Mouse (Mus musculus): Measurements from ENCODE around the gene Lgals7.
A peak's percentile ranks its signal among the peaks of the same experiment; 100 is the strongest.
"Not testable (repeated sequence)": the region's sequence is repeated elsewhere in the genome, so short reads cannot be mapped to it uniquely, and the experiment has no call there.

Gene Lgals7

GRCm38 (mm10) chr7:28879606-28880005, 16.0 kb downstream of the Lgals7 start:
- no peak for DNase-seq

GRCm38 (mm10) chr7:28880554-28880953, 16.9 kb downstream of the Lgals7 start:
- peak; percentile 48 for DNase-seq

DNA sequence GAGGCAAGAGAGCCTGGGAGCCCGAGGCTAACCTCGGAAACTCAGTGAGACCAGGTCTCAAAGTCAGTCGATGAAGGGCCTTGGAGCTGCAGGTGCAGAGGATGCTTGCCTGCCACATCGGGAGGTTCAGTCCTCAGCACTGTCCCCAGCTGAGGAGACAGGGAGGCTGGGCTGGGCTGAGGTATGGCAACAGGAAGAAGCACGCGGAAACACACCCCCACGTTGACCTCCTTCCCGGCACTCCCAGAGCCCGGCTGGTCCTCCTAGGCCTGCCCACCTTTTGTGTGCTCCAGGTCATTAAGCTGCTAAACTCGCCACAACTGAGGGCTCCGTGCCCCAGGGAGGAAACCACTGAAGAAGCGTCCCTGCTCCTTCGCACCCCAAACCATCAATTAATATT, 17.5 kb downstream of the Lgals7 start, which contains the start of gene Capn12:
TSS of gene Capn12 (plus strand) at position 224 of the 400 bp plus-strand sequence.
- DNase-seq = no peak

DNA sequence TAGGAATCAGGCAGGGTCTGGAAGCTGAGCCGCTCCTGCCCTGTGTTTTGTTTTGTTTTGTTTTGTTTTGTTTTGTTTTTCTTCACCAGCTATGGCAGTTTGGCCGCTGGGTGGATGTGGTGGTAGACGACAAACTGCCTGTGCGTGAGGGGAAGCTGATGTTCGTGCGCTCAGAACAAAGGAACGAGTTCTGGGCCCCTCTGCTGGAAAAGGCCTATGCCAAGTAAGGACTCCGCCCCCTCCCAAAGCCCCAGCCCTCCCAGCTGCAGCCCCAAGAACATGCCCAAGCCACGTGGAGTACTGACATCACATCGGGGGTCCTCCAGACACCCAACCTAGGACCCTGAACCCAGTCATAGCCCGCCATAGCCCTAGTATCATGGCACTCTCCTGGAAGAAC, 19.4 kb downstream of the Lgals7 start:
- no peak for DNase-seq

GRCm38 (mm10) chr7:28883704-28884103, 20.1 kb downstream of the Lgals7 start:
- DNase-seq = not testable (repeated sequence)

- DNase-seq = peak; percentile 36
Observed at GRCm38 (mm10) chr7:28886486-28886885, 22.8 kb downstream of the Lgals7 start.

DNA sequence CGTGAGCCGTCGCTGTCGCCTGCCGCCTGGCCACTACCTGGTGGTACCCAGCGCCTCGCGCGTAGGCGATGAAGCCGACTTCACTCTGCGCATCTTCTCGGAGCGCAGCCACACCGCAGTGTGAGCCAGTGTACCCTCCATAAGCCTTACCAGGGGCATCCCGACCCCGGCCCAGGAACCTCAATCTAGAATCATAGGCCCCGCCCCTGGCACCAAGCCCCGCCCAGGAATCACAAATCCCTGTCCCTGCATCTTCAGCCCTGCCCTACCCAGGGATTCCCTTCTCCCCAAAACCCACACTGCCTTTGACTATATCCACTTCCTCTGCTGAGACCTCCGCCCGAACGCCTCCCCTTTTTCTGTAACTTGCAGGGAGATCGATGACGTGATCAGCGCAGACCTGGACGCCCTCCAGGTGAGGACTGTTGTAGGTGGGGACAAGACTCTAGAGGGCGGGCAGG, 25.1 kb downstream of the Lgals7 start:
- peak; percentile 37 for DNase-seq

- no peak for DNase-seq
Observed at GRCm38 (mm10) chr7:28892601-28893000, 28.9 kb downstream of the Lgals7 start.

DNA sequence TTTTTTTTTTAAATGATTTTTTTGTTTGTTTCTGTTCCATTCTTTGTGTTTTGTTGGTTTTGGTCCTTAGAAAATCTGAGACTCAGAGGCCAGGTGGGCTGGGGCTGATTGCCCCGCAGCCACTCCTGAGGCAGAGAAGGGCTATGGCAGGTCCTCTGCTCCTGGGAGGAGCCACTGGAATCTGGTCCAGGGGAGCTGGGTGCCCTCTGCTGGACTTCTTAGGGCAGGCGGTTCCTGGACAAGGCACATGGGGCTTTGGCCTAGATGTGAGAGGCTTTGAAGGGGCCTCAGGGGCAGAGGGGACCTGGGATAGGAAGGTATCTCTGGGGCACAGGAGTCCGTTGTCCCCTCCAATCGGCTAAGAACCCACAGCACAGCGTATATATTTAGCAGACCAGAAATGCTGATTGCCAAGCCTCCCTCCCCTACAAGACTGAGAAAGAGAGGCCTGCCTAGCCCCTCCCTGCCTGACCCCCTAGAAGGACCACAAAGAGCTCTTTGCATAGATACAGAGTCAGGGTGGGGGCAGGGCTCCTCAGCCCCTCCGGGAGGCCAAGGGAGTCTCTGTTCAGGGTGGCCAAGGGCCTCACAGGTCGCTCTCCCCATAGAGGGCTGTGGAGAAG, 30.1 kb downstream of the Lgals7 start:
- peak; percentile 69 for DNase-seq

- DNase-seq = no peak
Observed at GRCm38 (mm10) chr7:28894942-28895341, 31.3 kb downstream of the Lgals7 start.

DNA sequence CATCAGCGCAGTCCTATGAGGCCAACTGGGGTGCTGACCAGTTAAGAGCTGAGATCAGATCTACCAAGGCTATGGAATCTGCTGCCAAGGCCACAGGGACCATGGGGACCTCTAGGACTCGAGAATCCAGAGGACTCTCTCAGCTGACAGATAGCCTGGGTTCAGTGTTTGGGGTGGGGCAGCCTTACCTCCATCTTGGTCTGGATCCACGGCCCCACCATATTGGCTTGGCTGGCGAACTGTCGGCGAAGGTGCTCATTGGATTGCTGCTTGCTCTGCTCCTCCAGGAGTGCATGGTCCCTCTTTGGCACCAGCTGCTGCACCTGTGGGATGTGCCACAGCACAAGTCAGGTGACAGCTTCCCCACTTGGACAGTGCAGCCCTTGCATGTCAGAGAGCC, 34.0 kb downstream of the Lgals7 start:
- DNase-seq = no peak

- DNase-seq = no peak
Observed at GRCm38 (mm10) chr7:28899972-28900371, 36.3 kb downstream of the Lgals7 start.

- no peak for DNase-seq
Observed at GRCm38 (mm10) chr7:28901311-28902125, 37.9 kb downstream of the Lgals7 start.

DNA sequence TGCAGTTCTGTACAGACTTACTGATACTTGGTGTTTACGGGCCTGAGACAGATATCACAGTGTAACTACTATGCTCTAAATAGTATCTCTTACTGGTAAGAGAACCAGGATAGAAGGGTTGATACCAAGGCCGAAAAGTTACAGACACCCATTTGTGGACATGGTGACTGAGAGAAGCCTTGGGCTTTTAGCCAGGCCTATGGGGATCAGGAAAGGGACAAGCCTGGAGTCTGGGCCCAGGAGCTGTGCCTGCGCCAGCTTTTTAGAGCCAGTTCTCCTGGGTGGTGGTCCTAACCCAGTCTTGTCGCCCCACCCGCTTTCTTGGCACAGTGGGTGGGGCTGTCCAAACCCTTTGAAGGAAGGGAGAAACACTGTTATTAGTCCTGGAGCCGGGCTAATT, 38.5 kb downstream of the Lgals7 start:
- no peak for DNase-seq

DNA sequence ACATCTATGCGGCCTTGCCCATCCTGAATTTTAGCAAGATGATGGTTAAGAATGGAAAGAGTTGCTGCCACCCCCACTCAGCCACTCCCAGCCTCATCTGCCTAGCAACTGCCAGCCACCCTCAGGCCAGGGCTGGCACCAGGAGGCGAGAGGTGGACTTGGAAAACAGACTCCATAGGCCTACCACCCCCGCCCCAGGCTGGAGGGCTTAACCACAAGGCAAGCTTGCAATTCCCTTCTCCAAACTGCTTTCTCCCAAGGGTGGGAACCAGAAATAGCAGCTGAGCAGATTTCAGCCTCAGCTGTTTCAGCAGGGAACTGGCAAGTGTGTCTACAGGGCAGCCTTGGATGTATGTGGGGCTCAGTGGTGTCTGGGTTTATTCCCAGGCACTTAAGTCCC, 39.2 kb downstream of the Lgals7 start:
- DNase-seq = no peak

GRCm38 (mm10) chr7:28903778-28904177, 40.1 kb downstream of the Lgals7 start:
- DNase-seq = no peak

DNA sequence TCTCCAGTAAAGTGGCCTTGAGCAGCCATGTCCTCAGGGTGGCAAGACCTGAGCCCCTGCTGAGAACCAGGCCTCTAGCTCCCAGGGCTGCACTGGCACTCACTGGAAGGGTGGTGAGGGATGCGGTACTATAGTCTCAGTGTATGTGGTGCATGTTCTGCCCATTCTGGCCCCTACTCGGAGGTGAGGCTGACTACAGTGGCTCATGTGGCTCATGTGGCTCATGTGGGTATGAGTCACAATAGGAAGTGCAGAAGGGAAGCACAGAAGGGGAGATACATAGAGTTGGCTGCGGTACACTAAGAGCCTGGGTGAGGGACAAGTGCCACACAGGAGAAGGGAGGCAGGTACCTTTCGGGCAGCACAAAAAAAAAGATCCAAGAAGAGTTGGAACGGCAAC, 43.5 kb downstream of the Lgals7 start:
- DNase-seq = no peak

DNA sequence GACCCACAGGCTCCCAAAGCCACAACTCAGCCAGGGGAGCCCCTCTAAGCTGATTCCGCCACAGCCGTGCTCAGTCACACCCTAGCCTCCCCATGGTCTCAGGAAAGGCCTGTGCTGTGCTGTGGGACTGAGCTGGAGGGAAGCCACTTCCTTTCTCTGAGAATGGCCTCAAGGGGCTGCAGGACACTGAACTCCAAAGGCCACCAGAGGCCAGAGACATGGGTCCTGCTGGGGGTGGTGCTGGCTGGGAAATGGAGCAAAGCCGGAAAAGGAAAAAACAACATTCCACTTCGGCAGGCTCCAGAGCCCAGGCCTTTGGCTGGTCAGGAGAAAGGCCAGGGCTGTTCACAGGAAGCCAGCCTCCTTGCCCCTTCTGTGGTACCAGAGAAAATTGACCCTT, 48.0 kb downstream of the Lgals7 start:
- no peak for DNase-seq

DNA sequence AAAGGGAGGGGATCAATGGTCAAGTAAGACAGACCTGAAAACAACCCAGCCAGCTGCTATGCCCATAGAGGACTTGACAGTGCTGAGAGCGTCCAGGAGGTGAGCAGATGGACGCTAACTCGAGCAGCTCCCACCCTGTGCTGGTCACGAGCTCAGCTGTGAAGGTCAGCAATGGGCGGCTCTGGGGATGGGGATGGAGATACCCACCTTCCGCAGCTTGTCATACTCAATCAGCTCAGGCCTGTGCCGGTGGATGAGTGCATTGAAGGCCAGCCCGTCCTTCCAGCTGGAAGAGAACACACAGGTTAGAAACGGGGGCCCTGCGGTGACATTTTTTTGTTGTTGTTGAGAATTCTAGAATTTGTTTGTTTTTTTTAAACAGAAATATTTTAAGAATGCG, 49.5 kb downstream of the Lgals7 start:
- no peak for DNase-seq

All from retina, postnatal 1 day (tissue).